Mouse (Mus musculus) spleen, postnatal 14 days (tissue): ENCODE measurements at regions not wholly inside any gene's neighbourhood (a gene's known extent, or its start where the extent isn't known, plus 50 kb on each side); places are given as distances from the start of the nearest gene placed in this dataset.

ENCODE experiments used
- DNase-seq, 2 experiments: peaks; one replicate each; pipeline ENCODE4 v3.0.0; 2021 to 2022; ENCODE audit warnings: low spot score in 2 of 2

DNA sequence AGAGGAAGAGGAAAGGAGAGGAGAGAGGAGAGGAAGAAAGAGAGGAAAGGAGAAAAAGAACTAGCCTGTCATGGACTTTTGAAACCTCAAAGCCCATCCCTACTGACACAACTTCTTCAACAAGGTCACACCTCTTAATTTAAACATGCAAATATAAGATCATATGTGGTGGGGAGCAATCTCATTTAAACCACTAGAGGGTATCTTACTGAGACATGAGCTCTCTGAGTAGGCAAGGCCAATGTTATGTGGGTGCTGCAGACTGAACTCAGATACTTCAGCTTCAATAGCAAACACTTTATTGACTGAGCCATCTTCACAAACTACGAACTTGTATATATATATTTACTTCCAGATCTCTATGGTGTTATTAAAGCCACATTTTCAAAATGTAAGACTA lies 156.9 kb downstream of the Mex3b start:
- DNase-seq = no peak

DNA sequence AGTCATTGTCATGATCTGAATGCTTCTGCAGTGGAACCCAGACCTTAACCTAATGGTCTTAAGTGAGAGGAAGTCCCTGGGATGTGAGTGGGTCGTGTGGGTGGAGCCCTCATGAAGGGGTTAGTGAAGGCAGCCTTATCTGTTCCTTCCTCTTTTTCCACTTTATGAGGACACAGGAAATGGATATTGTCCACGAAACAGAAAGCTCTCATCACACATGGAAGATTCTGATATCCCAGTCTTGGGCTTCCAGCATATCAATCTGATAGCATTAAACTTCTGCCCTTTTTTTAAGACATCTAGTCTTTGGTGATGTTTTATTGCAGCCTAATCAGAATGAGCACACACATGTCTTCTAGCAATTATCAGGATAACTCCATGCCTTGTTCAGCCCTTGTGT lies 164.0 kb downstream of the Mex3b start:
- no peak for DNase-seq

DNA sequence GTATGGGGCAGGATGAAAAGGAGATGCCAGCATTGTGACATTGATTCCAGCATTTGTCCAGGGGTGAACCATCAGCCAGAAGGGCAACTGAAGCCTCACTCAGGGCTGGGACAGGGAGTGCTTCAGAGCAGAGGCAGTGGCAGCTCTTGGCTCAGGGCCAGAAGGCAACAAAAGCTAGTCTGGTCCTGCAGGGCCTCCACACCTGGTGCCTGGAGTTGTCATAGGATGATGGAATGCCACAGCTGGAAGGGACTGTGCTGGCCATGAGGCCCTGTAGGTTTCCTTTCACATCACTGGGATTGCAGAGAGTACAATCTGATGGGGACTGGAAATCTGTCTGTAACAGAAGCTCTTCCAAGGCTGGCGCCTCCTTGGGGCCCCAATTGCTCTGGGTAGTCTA lies 164.9 kb downstream of the Mex3b start:
- no peak for DNase-seq

DNA sequence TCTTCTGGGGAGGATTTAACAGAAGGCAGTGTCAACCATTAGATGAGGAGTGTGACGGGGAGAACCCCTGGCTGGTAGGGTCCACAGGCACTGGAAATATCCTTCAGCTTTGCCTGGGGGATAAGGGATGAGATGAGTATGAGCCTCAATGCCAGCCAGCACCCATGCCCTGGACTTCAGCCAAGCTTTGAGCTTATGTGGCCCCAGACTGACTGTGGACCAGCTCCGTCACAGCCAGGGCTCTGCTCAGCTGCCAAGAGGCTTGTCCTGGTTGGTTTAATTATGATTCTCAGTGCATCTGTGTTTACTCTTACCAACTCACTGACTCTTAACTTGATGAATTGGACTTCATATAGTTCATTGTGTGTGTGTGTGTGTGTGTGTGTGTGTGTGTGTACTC lies 165.8 kb downstream of the Mex3b start:
- DNase-seq = no peak

DNA sequence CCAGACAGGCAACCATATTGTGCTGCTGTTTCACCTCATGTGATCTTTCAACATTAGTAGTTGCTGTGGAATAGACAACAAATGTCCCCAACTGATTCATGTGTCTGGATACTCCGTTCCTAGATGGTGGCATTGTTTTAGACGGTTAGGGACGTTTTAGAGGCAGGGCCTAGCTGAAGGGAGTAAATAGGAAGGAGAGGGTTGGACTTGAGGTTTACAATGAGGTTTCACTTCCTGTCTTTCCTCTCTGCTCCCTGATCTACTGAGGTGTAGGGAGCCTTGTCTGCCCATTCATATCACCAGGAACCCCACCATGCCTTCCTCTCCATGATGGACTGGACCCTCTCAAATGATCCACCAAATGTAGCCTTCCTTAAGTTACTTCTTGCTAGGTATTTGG lies 168.1 kb downstream of the Mex3b start:
- DNase-seq = no peak

DNA sequence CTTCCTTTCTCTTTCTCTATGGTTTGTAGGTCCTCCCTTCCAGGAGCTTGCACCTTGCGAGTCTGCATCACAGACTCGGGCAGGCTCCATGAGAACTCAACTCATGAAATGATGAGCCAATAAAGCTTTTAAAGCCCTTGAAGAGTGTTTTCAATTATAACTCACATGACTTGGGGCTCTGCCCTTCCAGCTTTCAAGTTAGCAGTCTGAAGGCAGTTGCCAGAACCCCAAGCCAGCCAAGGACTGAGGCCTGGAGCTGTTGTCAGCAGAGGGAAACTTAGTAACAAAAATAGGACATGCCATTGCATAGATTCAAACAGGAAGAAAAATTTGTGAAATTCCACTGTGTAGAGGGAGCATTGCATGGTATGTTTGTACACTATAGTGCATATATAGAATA lies 169.3 kb downstream of the Mex3b start:
- DNase-seq = no peak

DNA sequence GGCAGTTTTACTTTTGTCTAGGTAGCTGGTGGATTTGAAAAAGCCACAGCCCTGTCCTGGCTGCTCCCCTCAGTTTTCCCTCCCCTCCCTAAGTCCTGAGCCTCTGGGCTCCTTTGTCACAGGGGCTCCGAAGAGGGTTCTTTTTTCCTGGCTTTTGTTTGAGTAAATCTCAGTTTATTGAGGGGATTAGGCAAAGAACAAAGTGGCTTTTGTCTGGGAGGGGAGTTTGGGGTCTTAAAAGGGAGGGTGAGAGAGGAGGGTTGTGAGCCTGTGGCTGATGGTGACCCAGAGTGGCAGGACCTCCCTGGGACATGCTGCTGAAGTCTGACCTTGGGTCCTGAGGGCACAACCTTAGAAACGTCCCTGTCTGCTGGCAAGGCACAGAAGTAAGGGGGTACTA lies 170.0 kb downstream of the Mex3b start:
- no peak for DNase-seq

DNA sequence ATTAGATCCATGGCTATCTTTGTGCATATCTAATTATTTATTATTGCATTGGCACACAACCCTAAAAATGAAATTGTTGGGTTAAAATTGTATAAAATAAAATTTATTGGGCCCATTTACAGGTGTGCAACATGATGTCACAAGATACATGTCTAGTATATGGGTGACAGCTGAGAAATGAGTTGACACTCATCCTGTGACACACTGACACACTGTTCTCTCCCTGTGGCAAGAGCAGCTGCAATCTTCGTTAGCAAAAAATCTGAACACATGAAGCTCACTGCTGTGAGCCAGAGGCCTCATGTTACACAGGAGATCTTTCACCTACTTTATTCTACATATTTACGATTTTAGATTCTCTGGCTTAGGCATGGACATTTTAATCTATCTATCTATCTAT lies 170.6 kb downstream of the Mex3b start:
- no peak for DNase-seq

DNA sequence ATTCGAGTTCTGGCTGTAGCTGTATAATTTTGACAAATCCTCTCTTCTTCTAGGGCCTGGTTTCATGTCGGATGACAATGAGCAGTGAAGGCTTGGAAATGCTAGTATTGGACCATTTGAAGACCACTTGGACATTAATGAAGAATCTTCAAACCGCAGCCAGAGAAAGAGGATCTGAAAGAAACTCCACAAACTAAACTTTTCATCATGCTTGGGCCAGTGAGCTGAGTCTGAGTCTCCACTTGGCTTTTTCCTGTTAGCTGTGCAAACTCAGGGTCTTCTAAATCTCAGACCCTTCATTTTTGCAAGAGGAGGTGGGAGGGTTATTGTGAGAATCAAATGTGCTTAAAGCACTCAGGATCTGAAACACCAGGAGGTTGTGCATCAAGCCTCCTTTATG lies 176.6 kb downstream of the Mex3b start:
- DNase-seq = no peak

DNA sequence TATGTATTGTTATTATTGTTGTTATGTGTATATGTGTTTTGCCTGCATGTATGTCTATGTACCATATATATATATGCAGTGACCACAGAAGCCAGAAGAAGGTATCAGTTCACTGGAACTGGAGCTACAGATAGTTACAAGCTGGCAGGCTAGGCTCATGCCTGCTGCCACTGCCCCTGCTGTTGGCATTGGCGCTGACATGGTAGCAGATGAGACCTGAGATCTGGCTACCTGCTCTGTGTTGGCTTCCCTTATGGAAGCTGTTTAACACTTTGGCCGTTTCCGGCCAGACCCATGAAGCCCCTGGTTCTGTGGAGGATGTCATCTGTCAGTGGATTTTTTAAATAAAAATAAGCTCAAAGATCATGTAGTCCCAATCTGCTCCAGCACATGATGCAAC lies 178.1 kb downstream of the Mex3b start:
- no peak for DNase-seq

DNA sequence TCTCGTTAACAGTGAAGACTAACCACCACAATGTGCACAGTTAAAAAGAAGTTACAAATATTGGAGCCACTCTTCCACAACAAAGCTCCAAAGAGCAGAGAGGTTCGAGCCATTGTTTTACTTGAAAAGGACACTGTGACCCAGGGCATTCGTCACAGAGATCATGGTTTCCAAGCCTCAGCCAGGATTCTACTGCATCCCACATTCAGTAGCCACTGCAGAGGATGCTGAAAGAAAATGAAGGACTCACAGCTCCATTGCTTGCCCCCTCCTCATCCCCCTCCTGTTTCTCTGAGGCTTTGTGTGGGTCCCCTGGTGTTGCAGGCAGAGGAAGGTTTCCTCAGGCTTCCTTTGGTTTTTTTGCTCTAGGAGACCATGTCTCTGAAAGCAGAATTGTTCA lies 182.9 kb downstream of the Mex3b start:
- DNase-seq = no peak

DNA sequence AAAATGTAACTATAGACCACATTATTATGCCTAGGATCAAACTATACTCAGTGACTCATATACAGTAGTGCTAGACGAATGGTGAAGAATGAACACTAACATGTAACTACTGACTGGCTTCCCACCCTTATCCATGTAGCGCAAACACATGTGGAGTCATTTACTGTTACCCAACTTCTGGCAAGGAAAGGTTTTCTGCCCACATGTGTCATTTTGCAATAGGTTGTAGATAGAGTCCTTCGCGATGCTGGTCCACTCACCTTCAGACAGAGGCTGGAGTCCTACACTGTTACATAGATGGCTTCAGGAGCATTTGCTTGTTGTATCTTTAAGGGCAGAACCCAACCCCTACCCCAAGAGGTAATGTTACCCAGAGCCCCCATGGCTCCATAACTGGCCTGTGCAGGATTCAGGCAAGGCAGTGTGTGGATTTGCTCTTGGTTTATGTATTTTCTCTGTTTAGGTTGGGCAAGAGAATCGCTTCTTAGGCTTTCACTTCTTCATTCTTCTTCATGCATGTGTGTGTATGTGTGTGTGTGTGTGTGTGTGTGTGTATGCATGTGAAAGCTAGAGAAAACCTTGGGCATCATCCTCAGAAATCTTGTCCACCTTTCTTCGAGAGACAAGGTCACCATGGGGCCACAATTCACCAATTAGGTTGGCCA lies 183.8 kb downstream of the Mex3b start:
- no peak for DNase-seq

DNA sequence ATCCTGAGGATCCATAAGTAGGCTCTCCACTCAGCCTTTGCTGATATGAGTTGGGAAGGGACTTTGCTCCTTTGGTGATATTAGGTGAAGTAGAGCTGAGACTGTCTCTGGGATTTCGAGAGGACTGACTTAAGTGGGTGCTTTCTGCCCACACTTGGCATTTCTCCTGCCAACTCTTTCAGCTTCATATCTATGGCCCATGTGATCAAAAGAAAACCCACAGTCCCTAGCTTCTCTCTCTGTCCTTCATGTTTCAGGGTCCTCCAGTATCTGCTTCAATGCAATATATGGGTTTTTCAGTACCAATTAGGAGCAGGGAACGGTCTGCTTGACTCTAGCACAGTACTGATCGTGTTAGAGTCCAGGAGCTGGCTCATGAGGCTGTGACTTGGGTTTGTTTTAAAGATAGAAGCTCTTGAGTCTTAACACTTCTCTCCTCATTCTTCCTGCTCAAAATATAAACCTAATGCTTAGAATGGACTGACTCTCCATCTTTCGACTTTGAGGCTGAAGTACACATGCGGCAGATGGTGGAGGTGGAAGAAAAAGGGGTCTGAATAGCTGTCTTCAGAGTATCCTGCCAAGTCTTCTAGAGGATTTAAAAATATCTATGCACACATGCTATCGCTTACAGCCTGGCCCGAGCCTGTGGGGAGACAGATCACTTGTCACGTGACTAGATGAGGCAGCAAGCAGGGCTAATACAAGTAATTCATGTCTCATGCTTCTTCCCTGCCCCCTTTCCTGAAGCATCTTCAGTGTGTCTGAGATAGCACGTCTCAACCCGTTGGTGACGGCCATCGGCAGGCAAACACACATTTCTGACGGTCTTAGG lies 189.2 kb downstream of the Mex3b start:
- no peak for DNase-seq

DNA sequence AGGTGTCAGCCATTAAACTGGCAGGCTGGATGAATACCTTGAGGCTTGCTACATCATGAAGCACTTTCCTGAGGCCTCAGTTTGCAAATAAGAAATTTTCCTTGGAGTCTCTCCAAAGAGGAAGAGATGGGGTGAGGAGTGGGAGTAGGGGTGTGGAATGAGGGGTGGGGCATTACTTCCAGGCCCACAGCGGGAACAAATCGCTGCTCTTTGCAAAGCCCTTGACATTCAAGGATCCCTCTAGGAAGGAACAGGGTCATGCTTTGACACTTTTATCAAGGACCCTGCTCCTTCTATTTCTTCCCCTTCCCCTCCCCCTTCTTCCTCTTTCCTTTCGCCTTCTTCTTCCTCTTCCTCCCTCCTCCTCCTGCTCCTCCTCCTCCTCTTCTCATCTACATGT lies 193.2 kb downstream of the Mex3b start:
- DNase-seq = no peak

DNA sequence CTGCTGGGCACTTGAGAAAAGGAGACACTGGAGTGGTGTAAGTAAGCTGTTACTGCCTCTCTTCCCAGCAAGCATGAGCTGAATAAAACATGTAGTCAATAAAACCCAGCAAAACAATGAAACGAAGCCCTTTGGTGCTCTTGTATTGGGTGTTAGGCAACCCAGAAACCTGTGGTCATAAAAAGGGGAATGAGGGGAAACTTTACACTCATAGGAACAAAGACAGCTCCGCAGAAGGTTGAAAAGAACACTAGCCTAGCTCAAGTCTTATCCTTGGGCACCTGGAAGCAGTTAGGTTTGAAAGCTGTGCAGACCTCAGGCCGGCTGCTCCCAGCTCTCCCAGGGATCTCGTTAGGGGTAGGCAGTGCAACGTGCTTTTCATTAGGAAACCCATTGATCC lies 193.6 kb downstream of the Mex3b start:
- no peak for DNase-seq

DNA sequence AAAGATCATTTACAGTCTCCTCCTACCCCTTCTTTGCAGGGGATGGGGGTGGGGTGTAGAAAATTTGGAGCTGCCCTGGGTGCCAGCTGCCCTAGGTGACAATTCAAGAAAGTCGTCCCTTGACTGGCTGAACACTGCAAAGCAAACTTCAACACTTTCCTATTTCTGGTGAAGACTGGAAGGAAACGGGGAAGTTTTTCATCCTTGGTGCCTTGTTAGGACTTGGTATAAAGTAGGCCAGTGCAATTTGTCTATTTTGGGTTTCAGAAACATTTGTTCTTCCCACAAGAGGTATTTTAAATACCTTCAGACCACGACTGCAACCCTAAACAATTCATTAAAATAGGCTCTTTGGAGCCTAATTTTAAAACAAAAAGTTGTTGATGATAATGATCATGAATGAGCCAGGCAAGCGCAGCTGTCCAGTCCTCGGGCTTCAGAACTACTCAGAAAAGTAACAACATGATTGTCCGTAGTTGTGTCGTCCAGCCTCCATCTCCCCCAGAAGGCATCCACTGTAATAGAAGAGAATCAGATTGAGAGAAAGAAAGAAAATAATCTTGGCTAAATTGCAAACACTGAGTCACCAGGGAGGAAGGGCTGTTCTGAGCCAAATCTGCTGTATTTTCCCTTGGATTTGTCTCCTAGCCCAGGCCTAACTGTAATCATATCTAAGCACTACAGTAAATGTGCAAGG lies 194.2 kb downstream of the Mex3b start:
- DNase-seq = no peak

DNA sequence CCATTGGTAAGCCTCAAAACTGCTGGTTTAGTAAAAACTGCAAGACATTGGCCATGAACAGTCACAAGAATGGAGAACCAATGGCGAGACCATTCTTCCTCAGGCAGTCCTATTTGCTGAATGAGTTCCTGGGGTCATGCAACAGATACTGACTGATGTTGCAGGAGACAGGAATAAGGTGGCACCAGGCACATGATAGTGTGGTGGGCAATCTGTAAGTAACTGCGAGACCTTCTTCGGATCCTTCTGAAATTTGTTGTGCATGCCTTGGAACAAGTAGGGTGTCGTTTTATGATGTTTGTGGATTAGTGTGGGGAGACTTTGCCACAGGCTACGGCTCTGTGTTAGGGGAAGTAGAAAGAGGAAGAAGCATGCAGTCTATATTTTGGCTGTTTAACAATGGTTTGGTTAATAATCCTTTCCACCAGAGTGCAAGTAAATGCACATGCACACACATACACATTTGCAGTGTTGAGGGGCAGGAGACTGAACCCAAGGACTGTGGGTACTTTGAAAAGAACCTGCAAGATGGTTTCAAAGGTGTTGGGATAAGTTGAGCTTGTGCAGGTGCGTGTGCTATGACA lies 194.9 kb downstream of the Mex3b start:
- DNase-seq = no peak

DNA sequence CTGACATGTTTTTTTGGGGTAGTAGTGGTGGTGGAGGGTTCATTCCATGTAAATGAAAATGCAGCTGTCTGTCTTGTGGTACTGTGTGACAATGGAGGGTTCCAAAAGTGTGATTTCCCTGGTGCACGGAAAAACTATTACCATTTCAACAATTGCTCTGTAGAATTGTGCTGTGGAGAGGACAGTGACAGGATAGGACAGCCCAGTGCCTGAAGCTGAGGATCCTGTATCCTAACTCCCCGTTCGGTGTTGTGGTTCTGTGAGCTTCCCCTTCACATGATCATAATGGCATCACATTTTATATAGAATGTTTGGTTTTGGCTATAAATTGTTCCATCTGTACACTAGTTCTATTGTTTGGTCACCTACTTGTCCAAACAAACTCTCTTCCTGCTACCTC lies 196.4 kb downstream of the Mex3b start:
- no peak for DNase-seq

DNA sequence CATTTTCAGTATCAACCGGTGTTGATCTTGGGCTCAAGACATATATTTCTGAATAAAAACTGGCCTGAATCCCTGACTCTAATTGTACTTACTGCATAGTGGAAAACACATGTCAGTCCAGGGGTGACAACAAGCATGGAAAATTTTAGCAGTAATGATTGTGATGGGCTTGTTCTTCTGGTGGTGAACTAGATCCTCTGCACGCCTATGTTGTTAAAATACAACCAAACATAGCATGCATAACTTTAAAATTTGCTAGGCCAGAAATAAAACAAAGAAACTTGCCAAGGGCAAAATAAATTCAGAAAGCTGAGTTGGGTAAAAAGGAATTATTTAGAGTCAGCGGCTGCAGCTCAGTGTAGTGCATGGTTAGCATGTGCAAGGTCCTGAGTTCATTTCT lies 198.2 kb downstream of the Mex3b start:
- DNase-seq = no peak

DNA sequence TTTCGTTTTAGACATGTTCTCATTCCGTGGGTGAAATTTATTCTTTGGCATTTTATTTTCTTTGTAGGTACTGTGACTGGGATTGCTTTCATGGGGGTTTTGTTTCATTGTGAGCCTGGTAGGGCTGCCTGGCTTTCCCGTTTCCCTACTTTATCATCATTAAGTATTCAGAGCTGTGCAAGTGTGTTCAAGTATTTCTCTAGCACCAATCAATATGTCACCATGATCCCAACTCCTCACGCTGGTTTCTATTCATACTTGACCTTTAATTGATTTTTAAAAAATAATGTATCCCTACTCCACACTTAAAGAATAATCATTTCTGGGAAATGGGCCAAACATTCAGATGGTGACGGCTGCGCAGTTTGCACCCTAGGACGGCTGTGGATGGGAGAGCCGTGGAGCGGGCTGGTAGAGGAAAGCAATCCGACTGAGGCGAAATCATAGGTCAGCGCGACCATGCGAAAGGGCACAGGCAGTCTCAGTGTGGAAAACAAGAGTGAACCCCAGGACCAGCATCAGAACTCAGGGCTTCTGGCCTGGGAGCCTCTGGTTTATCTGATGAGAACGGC lies 207.4 kb downstream of the Mex3b start:
- no peak for DNase-seq

DNA sequence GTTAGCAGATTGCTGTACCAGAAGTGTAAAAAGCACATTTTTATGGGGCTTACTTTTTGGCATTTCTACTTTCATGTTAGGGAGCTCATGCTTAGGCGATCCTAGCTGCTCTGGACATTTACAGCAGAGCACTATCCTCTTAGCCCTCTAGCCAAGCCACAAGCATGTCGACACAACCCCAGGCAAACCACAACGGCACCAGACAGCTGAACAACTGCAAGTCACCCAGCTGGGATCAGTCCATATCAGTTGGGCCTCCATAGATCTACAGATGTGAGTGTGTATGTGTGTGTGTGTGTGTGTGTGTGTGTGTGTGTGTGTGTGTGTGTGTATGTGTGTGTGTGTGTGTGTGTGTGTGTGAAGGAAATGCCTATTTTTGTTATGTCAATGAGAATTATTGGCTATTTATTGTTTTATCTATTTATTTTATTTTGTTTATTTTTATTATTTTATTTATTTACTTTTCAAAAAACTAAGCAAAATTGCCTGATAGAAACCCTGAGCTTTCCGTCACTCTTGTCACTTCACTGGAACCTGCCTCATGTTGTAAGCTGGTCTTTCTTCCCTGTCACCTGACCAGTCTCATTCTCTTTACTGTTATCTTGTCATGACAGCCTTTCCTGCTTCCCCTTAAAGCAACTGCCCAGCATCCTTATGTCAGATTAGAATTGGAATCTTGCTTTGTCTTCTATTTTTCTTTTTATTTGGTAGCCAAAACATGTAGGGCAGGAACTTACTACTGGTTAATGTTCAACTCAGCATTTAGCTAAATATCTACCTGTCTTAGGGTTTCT lies 208.2 kb downstream of the Mex3b start:
- no peak for DNase-seq
